ENCODE assay signal across 8 mouse cellular contexts in genomic region chr2:68366091-68366896, GRCm38 (mm10).
DNase-seq lines count a peak whose midpoint lies in the region; ATAC-seq and TF ChIP-seq lines count a peak whose summit lies in the region.

No protein-coding gene starts in this region.

- DNase-seq in heart, postnatal 25 days (ENCODE audit: low spot score) = no peak
- DNase-seq in right cerebral cortex, postnatal 36 days (ENCODE audit: low spot score in 2 of 2) = no peak
- no peak for DNase-seq in urinary bladder, postnatal 25 days (ENCODE audit: low spot score)
- DNase-seq in urinary bladder, adult 18-20 months (ENCODE audit: low spot score in 2 of 2) = no peak

- ATAC-seq in heart, embryonic 15.5 days (replicated peaks; ENCODE audit: insufficient number of reproducible peaks, insufficient read depth, low FRiP score, low read depth) = no peak; the same call in 1 of the 2 replicates
- ATAC-seq in embryonic facial prominence, embryonic 13.5 days (ENCODE audit: insufficient number of reproducible peaks, insufficient read depth, low FRiP score, low TSS enrichment, low read depth) = no peak
- ATAC-seq in intestine, postnatal 0 days = no peak
- ATAC-seq in neural tube, embryonic 14.5 days (ENCODE audit: low read depth) = no peak

- H3K27ac ChIP-seq in heart, embryonic 15.5 days = peak overlapping the region; percentile 67
- H3K27ac ChIP-seq in embryonic facial prominence, embryonic 13.5 days = no peak overlapping the region
- H3K27ac ChIP-seq in intestine, postnatal 0 days (ENCODE audit: low read depth, low read length) = no peak overlapping the region
- no peak overlapping the region for H3K27ac ChIP-seq in neural tube, embryonic 14.5 days (ENCODE audit: low read depth, low read length)

- H3K9ac ChIP-seq in heart, embryonic 15.5 days = no peak overlapping the region
- H3K9ac ChIP-seq in embryonic facial prominence, embryonic 13.5 days = no peak overlapping the region
- no peak overlapping the region for H3K9ac ChIP-seq in intestine, postnatal 0 days (ENCODE audit: low read depth, low read length)
- no peak overlapping the region for H3K9ac ChIP-seq in neural tube, embryonic 14.5 days (replicated peaks; ENCODE audit: low read depth, low read length)

- peaks cover 5% of the 10 kb centered on the region; the same call in 1 of the 2 replicates for H3K36me3 ChIP-seq in heart, embryonic 15.5 days
- no peaks in the 10 kb centered on the region for H3K36me3 ChIP-seq in embryonic facial prominence, embryonic 13.5 days
- H3K36me3 ChIP-seq in intestine, postnatal 0 days (ENCODE audit: control insufficient read depth, insufficient read depth) = no peaks in the 10 kb centered on the region
- H3K36me3 ChIP-seq in neural tube, embryonic 14.5 days (ENCODE audit: control insufficient read depth, insufficient read depth, low read length) = no peaks in the 10 kb centered on the region

- no peaks in the 10 kb centered on the region for H3K27me3 ChIP-seq in heart, embryonic 15.5 days
- no peaks in the 10 kb centered on the region for H3K27me3 ChIP-seq in embryonic facial prominence, embryonic 13.5 days
- H3K27me3 ChIP-seq in intestine, postnatal 0 days (replicated peaks; ENCODE audit: control insufficient read depth, insufficient read depth, low read length) = no peaks in the 10 kb centered on the region
- H3K27me3 ChIP-seq in neural tube, embryonic 14.5 days (ENCODE audit: control insufficient read depth, insufficient read depth, low read length) = no peaks in the 10 kb centered on the region

- peak; percentile 33 for TF ChIP-seq CTCF in intestine, postnatal 0 days (IDR thresholded peaks at IDR 0.05; ENCODE audit: low read depth)

- H3K9me3 ChIP-seq in heart, embryonic 15.5 days (replicated peaks) = no peaks in the 10 kb centered on the region
- H3K9me3 ChIP-seq in embryonic facial prominence, embryonic 13.5 days = no peaks in the 10 kb centered on the region
- H3K9me3 ChIP-seq in intestine, postnatal 0 days (ENCODE audit: control insufficient read depth) = no peaks in the 10 kb centered on the region
- no peaks in the 10 kb centered on the region for H3K9me3 ChIP-seq in neural tube, embryonic 14.5 days (ENCODE audit: control insufficient read depth, low read length)

- H3K4me2 ChIP-seq in heart, embryonic 15.5 days = peak overlapping the region; percentile 39
- H3K4me2 ChIP-seq in embryonic facial prominence, embryonic 13.5 days = peak overlapping the region; percentile 46
- peak overlapping the region; percentile 49 for H3K4me2 ChIP-seq in intestine, postnatal 0 days (replicated peaks; ENCODE audit: low read depth)
- peak overlapping the region; percentile 29 for H3K4me2 ChIP-seq in neural tube, embryonic 14.5 days (ENCODE audit: low read depth, low read length)

- H3K4me3 ChIP-seq in heart, embryonic 15.5 days = 0 out of 2 replicates have a peak overlapping the region, but pooled peaks have one; percentile 3
- no peak overlapping the region for H3K4me3 ChIP-seq in embryonic facial prominence, embryonic 13.5 days
- H3K4me3 ChIP-seq in intestine, postnatal 0 days (ENCODE audit: low read depth, low read length) = no peak overlapping the region
- 0 out of 2 replicates have a peak overlapping the region, but pooled peaks have one; percentile 6 for H3K4me3 ChIP-seq in neural tube, embryonic 14.5 days (ENCODE audit: low read depth, low read length)

- intact Hi-C loops in heart, postnatal 25 days (cut with DNase I) = no loop called here

- WGBS in heart, embryonic 15.5 days = 18% methylated on average over 18 of the region's 18 CpGs
- WGBS in embryonic facial prominence, embryonic 13.5 days = 17% methylated on average over 18 of the region's 18 CpGs
- WGBS in intestine, postnatal 0 days = 33% methylated on average over 18 of the region's 18 CpGs
- WGBS in neural tube, embryonic 14.5 days = 6% methylated on average over 18 of the region's 18 CpGs

- H3K4me1 ChIP-seq in heart, embryonic 15.5 days (replicated peaks) = peaks cover 52% of the 10 kb centered on the region
- H3K4me1 ChIP-seq in embryonic facial prominence, embryonic 13.5 days = 0 out of 2 replicates have a peak, but pooled peaks cover 5% of the 10 kb centered on the region
- H3K4me1 ChIP-seq in intestine, postnatal 0 days (replicated peaks; ENCODE audit: control insufficient read depth, insufficient read depth, low read length) = no peaks in the 10 kb centered on the region
- H3K4me1 ChIP-seq in neural tube, embryonic 14.5 days (ENCODE audit: control insufficient read depth, insufficient read depth, low read length) = peaks cover 4% of the 10 kb centered on the region; the same call in 1 of the 2 replicates

Comparison
In these comparisons a context has a peak if more than half of its experiments do, and no peak if none do; other contexts are left out.
1. H3K4me3 ChIP-seq: peak in heart, embryonic 15.5 days (single experiment) and neural tube, embryonic 14.5 days (single experiment); none in embryonic facial prominence, embryonic 13.5 days (single experiment) and intestine, postnatal 0 days (single experiment).
2. Peak in every context shown above with its lines, with median percentiles within 50 percentile points of each other: H3K4me2 ChIP-seq.